Mouse (Mus musculus) small intestine, adult 2 months (tissue): ENCODE results near the gene Mat2a.

ENCODE experiments used
- CTCF ChIP-seq: fragments of 200-500 bp; IDR thresholded peaks from 2 replicates; pipeline ENCODE4 v1.5.1; 2012; ENCODE audit warnings: low read depth, mild to moderate bottlenecking, control low read depth, inconsistent platforms, low read length, moderate library complexity, mixed read lengths; ENCODE audit not compliant: insufficient replicate concordance, insufficient read length; ENCODE audit errors: extremely low read depth
- POLR2A ChIP-seq: fragments of 200-500 bp; IDR thresholded peaks from 2 replicates; pipeline ENCODE4 v1.6.1; 2012; ENCODE audit warnings: low read depth, mild to moderate bottlenecking, control low read depth, inconsistent platforms, low read length, moderate library complexity

GRCm38 (mm10) chr6:72410518-72410917, 28.8 kb downstream of the Mat2a start:
- no peak for TF ChIP-seq POLR2A
- TF ChIP-seq CTCF = no peak
